Mouse (Mus musculus): Measurements from ENCODE around the gene Foxp1. TPM values are rescaled to one million over a fixed set of nuclear protein-coding genes. Genes with fewer than 3 reads are reported as not detected.

Foxp1 gene
- total and polyA plus RNA-seq, 3 experiments, result 57.4 to 88.1 (median 79.8) TPM

DNA sequence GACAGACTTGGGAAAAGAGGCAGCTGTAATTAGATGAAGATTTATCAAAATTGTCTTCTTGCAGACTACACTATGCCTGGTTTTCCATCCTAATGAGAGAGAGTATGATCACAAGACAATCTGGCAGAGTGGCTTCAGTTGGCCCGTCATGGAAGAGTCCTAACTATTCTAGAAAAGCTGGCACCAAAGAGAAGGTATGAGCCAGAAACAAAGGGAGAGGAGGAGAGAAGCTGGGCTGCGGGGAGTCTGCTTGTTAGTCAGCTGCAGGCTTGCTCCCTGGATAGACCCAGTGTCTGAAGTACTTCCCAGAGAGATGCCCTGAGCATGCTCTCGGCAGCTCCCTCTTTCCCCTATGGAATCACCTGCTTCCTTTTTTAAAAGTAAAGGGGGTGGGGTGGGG is 586.1 kb downstream of the Foxp1 start:
- Histone ChIP-seq H3K4me3 (ENCODE audit: low read depth, low read length) (no peak overlapping the region), H3K4me1 (ENCODE audit: insufficient read depth, low read depth, low read length) (no peaks in the 10 kb centered on the region), H3K9me3 (replicated peaks) (no peaks in the 10 kb centered on the region), H3K36me3 (replicated peaks) (peaks cover 90% of the 10 kb centered on the region), H3K27me3 (ENCODE audit: insufficient read depth, low read length) (no peaks in the 10 kb centered on the region)
- ATAC-seq (ENCODE audit: extremely low read depth, insufficient number of reproducible peaks, low FRiP score, poor library complexity, severe bottlenecking) (no peak), DNase-seq (ENCODE audit: low spot score) (no peak)
- no peak for TF ChIP-seq POLR2AphosphoS5 (IDR thresholded peaks at IDR 0.05; ENCODE audit: insufficient replicate concordance, low read depth, low read length)
- no peak for TF ChIP-seq TAL1 (conservative IDR thresholded peaks at IDR 0.05; ENCODE audit: low read depth, low read length)
- TF ChIP-seq GATA1 (IDR thresholded peaks at IDR 0.05; ENCODE audit: borderline replicate concordance, low read length), result no peak

DNA sequence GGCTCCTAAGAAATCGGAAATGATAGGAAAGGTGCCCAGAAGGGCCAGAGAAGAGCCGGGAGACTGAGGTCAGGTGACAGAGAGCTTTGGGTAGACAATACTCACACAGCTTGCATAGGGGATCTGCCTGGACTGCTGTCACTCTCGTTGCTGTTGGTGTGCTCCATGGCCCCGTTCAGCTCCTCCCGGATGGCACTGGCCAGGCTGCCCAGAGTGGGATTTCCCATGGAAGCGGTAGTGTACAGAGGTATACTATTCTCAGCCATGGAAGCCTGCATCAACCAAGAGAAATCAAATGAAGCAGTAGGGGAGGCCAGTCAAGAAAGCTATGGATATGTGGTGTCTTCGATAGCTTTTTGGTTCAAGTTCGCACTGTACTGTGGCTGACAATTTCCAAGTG is 587.4 kb downstream of the Foxp1 start:
- TF ChIP-seq CTCF (IDR thresholded peaks at IDR 0.05; ENCODE audit: low read depth, low read length), result no peak
- no peak for TF ChIP-seq TAL1 (conservative IDR thresholded peaks at IDR 0.05; ENCODE audit: low read depth, low read length)
- no peak for TF ChIP-seq GATA2 (IDR thresholded peaks at IDR 0.05; ENCODE audit: borderline replicate concordance, low read depth, low read length)
- no peak for TF ChIP-seq GATA1 (IDR thresholded peaks at IDR 0.05; ENCODE audit: borderline replicate concordance, low read length)
- TF ChIP-seq POLR2AphosphoS5 (IDR thresholded peaks at IDR 0.05; ENCODE audit: insufficient replicate concordance, low read depth, low read length), result no peak
- H3K36me3 ChIP-seq (replicated peaks), result peaks cover 87% of the 10 kb centered on the region
- no peaks in the 10 kb centered on the region for H3K27me3 ChIP-seq (ENCODE audit: insufficient read depth, low read length)
- H3K4me3 ChIP-seq (ENCODE audit: low read depth, low read length), result no peak overlapping the region
- no peak for DNase-seq (ENCODE audit: low spot score)
- no peaks in the 10 kb centered on the region for H3K4me1 ChIP-seq (ENCODE audit: insufficient read depth, low read depth, low read length)
- ATAC-seq (ENCODE audit: extremely low read depth, insufficient number of reproducible peaks, low FRiP score, poor library complexity, severe bottlenecking), result no peak
- H3K9me3 ChIP-seq (replicated peaks), result no peaks in the 10 kb centered on the region

DNA sequence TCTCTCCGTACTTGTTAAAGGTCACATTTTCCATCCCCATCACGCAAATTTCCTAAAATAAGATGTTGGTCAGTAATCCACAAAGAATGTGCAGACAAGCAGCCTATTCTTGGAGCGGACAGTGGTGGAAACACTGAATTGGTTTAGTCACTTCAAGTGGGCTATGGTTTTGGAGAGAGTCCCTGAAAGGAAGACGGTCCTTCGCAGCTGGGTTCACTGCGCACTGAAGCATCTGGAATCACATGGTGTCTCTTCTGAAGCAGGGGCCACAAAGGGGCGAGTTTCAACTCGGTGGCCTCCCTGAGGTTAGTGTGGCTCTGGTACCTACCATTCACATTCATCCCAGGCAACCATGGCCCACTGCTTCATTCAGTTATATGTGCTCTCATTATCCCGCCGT is 588.1 kb downstream of the Foxp1 start:
- DNase-seq (ENCODE audit: low spot score) (no peak), ATAC-seq (ENCODE audit: extremely low read depth, insufficient number of reproducible peaks, low FRiP score, poor library complexity, severe bottlenecking) (no peak)
- Histone ChIP-seq H3K4me1 (ENCODE audit: insufficient read depth, low read depth, low read length) (no peaks in the 10 kb centered on the region), H3K27me3 (ENCODE audit: insufficient read depth, low read length) (no peaks in the 10 kb centered on the region), H3K9me3 (replicated peaks) (no peaks in the 10 kb centered on the region), H3K4me3 (ENCODE audit: low read depth, low read length) (no peak overlapping the region), H3K36me3 (replicated peaks) (peaks cover 88% of the 10 kb centered on the region)
- TF ChIP-seq CTCF (IDR thresholded peaks at IDR 0.05; ENCODE audit: low read depth, low read length) (no peak), GATA2 (IDR thresholded peaks at IDR 0.05; ENCODE audit: borderline replicate concordance, low read depth, low read length) (no peak), POLR2AphosphoS5 (IDR thresholded peaks at IDR 0.05; ENCODE audit: insufficient replicate concordance, low read depth, low read length) (no peak), GATA1 (IDR thresholded peaks at IDR 0.05; ENCODE audit: borderline replicate concordance, low read length) (no peak), TAL1 (conservative IDR thresholded peaks at IDR 0.05; ENCODE audit: low read depth, low read length) (no peak)

DNA sequence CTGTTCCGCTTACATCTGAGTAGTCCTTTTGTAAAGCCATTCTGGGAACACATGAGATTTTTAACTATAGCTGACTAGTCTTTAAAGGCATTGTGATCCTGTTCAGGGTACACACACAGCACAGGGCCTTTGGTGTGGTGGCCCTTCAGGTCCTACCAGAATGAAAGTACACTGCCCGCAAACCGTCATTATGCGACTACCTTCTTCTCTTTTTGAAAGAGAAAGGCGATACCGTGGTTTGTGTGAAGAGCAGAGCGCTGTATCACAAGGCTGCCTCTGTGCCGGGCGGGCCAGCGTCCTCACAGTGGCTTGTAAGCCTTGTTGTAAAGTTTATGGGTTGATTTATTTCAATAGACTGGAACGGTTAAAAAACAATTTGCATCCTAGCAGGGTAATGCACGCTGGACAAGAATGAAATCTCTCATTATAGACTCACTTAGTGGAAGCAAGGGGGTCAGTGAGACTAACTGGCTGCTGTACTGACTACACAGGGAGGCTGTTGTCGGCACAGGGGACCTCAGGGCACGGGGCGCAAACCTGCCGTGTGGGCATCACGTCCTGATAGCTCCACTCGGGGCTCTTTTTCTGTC is 589.3 kb downstream of the Foxp1 start:
- DNase-seq (ENCODE audit: low spot score) (no peak), ATAC-seq (ENCODE audit: extremely low read depth, insufficient number of reproducible peaks, low FRiP score, poor library complexity, severe bottlenecking) (no peak)
- Histone ChIP-seq H3K4me3 (ENCODE audit: low read depth, low read length) (no peak overlapping the region), H3K27me3 (ENCODE audit: insufficient read depth, low read length) (no peaks in the 10 kb centered on the region), H3K9me3 (replicated peaks) (no peaks in the 10 kb centered on the region), H3K36me3 (replicated peaks) (peaks cover 85% of the 10 kb centered on the region), H3K4me1 (ENCODE audit: insufficient read depth, low read depth, low read length) (no peaks in the 10 kb centered on the region)
- TF ChIP-seq TAL1 (conservative IDR thresholded peaks at IDR 0.05; ENCODE audit: low read depth, low read length) (no peak), GATA2 (IDR thresholded peaks at IDR 0.05; ENCODE audit: borderline replicate concordance, low read depth, low read length) (no peak), CTCF (IDR thresholded peaks at IDR 0.05; ENCODE audit: low read depth, low read length) (no peak)

DNA sequence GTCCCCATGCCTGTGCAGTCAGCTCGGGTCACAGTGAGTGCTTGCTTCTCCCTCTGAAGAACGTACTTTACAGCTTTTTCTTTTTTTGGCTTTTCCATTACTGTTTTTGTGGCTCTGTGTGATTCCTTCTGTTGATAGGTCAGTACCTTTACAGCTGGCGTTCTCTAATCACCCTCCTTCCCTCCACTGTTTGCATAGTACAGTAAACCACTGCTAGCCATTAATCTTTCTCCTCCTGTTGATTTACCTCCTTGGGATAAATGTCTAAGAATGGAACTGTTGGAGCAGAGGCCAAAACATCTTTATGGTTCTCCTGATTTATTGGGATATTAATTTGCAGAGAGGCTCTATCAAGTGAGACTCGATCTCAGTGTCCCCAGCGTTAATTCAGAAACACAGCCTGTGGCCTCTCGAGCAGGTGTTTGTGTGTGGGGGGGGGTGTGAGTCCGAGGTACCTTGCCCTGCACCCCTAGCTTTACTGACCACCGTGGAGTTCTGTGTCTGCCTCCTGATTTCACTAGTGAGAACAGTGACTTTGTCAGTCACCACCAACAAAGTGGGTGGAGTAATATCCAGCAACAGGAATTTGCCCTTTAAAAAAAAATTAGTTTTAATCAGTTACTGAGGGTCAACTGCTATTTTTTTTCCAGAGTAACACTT is 590.5 kb downstream of the Foxp1 start:
- peaks cover 78% of the 10 kb centered on the region for H3K36me3 ChIP-seq (replicated peaks)
- H3K4me3 ChIP-seq (ENCODE audit: low read depth, low read length), result no peak overlapping the region

DNA sequence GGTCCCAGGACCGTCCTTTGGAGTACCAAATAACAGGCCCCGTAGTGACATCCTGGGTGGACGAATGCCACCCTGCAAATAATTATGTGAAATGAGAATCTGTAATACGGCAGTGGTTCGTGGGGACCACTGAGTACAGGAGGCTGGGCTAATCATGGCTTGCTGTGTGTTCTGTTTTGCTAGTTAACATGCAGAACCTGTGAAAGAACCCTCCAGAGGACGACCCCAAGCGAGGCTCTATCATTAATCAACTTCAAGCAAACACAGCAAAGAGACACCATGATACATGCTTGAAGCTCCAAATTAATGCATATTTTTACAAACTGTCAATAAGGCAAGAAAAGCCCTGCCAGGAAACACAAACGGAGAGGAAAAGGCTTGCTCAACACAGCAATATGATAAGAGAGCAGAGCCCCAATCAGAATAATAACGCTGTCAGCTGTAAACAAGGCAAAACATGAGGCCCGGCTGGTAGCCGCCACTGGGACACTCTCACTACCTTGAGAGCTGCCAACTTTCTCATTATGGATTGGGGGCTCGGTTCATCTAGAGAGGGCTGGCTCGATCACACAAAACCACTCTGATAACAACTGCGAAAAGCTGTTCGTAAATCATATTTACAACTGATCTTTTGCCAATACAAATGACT is 591.7 kb downstream of the Foxp1 start:
- Histone ChIP-seq H3K4me1 (ENCODE audit: insufficient read depth, low read depth, low read length) (no peaks in the 10 kb centered on the region), H3K36me3 (replicated peaks) (peaks cover 69% of the 10 kb centered on the region), H3K27me3 (ENCODE audit: insufficient read depth, low read length) (no peaks in the 10 kb centered on the region), H3K9me3 (replicated peaks) (no peaks in the 10 kb centered on the region), H3K4me3 (ENCODE audit: low read depth, low read length) (no peak overlapping the region)
- DNase-seq (ENCODE audit: low spot score), result no peak
- ATAC-seq (ENCODE audit: extremely low read depth, insufficient number of reproducible peaks, low FRiP score, poor library complexity, severe bottlenecking), result no peak
- TF ChIP-seq TAL1 (conservative IDR thresholded peaks at IDR 0.05; ENCODE audit: low read depth, low read length) (no peak), GATA2 (IDR thresholded peaks at IDR 0.05; ENCODE audit: borderline replicate concordance, low read depth, low read length) (no peak), POLR2AphosphoS5 (IDR thresholded peaks at IDR 0.05; ENCODE audit: insufficient replicate concordance, low read depth, low read length) (no peak), CTCF (IDR thresholded peaks at IDR 0.05; ENCODE audit: low read depth, low read length) (no peak), GATA1 (IDR thresholded peaks at IDR 0.05; ENCODE audit: borderline replicate concordance, low read length) (no peak)

More for the DNA sequence above, 590.5 kb downstream of the Foxp1 start:
- Histone ChIP-seq H3K27me3 (ENCODE audit: insufficient read depth, low read length) (no peaks in the 10 kb centered on the region), H3K4me1 (ENCODE audit: insufficient read depth, low read depth, low read length) (no peaks in the 10 kb centered on the region), H3K9me3 (replicated peaks) (no peaks in the 10 kb centered on the region)
- no peak for TF ChIP-seq TAL1 (conservative IDR thresholded peaks at IDR 0.05; ENCODE audit: low read depth, low read length)
- ATAC-seq (ENCODE audit: extremely low read depth, insufficient number of reproducible peaks, low FRiP score, poor library complexity, severe bottlenecking) (no peak), DNase-seq (ENCODE audit: low spot score) (no peak)

Measured in G1E (cell line).